Mouse (Mus musculus): ENCODE data around the gene Six6. TPM values are rescaled to one million over a fixed set of nuclear protein-coding genes. Genes with fewer than 3 reads are reported as not detected.

Gene Six6
- polyA plus RNA-seq, 1 experiment from 2014 or later: not detected

- WGBS: under 1% methylated on average over 32 of the region's 32 CpGs
- ATAC-seq (ENCODE audit: low read depth): no peak
These were observed 1.8 kb downstream of the Six6 start for GRCm38 (mm10) chr12:72941398-72942051.

GRCm38 (mm10) chr12:72942171-72942570 is 2.5 kb downstream of the Six6 start:
- no peak overlapping the region for H3K4me3 ChIP-seq (ENCODE audit: low read length)
- peaks cover 96% of the 10 kb centered on the region for H3K27me3 ChIP-seq (ENCODE audit: control insufficient read depth, insufficient read depth, low read depth, low read length)
- WGBS: 21% methylated on average over 6 of the region's 6 CpGs
- H3K4me1 ChIP-seq (replicated peaks; ENCODE audit: control insufficient read depth, insufficient read depth, low read length): peaks cover 6% of the 10 kb centered on the region
- ATAC-seq (ENCODE audit: low read depth): no peak
- H3K36me3 ChIP-seq (ENCODE audit: control insufficient read depth, insufficient read depth, low read length): no peaks in the 10 kb centered on the region
- no peaks in the 10 kb centered on the region for H3K9me3 ChIP-seq (ENCODE audit: control insufficient read depth, low read length)
- H3K27ac ChIP-seq (ENCODE audit: low read length): no peak overlapping the region
- no peak overlapping the region for H3K4me2 ChIP-seq (ENCODE audit: low read depth, low read length)
- H3K9ac ChIP-seq (ENCODE audit: low read length): no peak overlapping the region

More at GRCm38 (mm10) chr12:72941398-72942051, 1.8 kb downstream of the Six6 start:
- Histone ChIP-seq H3K4me1 (replicated peaks; ENCODE audit: control insufficient read depth, insufficient read depth, low read length) (peaks cover 6% of the 10 kb centered on the region), H3K4me2 (ENCODE audit: low read depth, low read length) (no peak overlapping the region), H3K4me3 (ENCODE audit: low read length) (no peak overlapping the region), H3K27me3 (ENCODE audit: control insufficient read depth, insufficient read depth, low read depth, low read length) (peaks cover 97% of the 10 kb centered on the region), H3K27ac (ENCODE audit: low read length) (no peak overlapping the region), H3K36me3 (ENCODE audit: control insufficient read depth, insufficient read depth, low read length) (no peaks in the 10 kb centered on the region), H3K9ac (ENCODE audit: low read length) (no peak overlapping the region), H3K9me3 (ENCODE audit: control insufficient read depth, low read length) (no peaks in the 10 kb centered on the region)

GRCm38 (mm10) chr12:72943574-72944110 is 4.0 kb downstream of the Six6 start:
- no peak for ATAC-seq (ENCODE audit: low read depth)
- WGBS: 15% methylated on average over 2 of the region's 2 CpGs

DNA sequence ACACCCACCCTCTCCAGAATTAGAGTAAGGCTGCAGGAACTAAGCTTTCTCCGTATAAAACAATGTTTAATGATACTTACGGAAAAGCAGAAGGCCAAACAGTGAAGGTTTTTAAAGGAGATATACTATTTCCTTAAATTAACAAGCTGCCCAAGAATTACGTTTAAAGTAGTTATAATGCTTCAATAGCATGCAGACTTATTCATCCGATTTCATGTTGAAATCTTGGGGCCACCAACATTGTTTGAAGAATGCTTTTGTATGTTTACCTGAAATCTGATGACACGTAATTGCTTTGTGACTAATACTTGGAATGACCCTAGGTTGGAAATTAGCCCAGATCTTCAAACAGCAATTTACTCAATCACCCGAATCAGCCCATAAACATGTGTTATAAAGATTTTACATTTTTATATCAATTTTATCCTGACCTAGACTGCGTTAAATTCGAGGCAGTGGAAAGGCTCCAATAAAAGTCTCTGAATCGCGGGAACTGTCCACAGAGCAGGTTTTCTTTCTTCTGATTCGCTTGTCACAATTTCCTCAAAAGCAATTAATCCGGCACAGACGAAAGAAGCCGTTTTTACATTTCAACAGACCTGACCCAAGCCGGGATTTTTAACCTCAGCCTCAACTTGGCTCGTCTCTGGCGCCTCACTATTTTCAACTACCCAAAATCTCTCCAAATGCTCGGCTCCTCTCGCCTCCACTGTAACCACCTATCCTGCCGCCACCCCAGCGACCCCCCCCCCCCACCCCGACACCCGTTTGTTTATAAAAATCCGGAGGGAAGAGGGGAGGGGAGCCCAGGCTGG is 4.9 kb downstream of the Six6 start:
- H3K4me3 ChIP-seq (ENCODE audit: low read length): peak overlapping the region; percentile 43
- no peak for ATAC-seq (ENCODE audit: low read depth)

More at GRCm38 (mm10) chr12:72943574-72944110, 4.0 kb downstream of the Six6 start:
- Histone ChIP-seq H3K9ac (ENCODE audit: low read length) (no peak overlapping the region), H3K27me3 (ENCODE audit: control insufficient read depth, insufficient read depth, low read depth, low read length) (peaks cover 94% of the 10 kb centered on the region), H3K4me2 (ENCODE audit: low read depth, low read length) (no peak overlapping the region), H3K27ac (ENCODE audit: low read length) (no peak overlapping the region), H3K4me3 (ENCODE audit: low read length) (no peak overlapping the region), H3K9me3 (ENCODE audit: control insufficient read depth, low read length) (no peaks in the 10 kb centered on the region), H3K36me3 (ENCODE audit: control insufficient read depth, insufficient read depth, low read length) (no peaks in the 10 kb centered on the region), H3K4me1 (replicated peaks; ENCODE audit: control insufficient read depth, insufficient read depth, low read length) (peaks cover 6% of the 10 kb centered on the region)

GRCm38 (mm10) chr12:72945301-72946063 is 5.8 kb downstream of the Six6 start:
- no peak overlapping the region for H3K27ac ChIP-seq (ENCODE audit: low read length)
- 0 out of 2 replicates have a peak, but pooled peaks have one; percentile 15 for ATAC-seq (ENCODE audit: low read depth)
- H3K4me3 ChIP-seq (ENCODE audit: low read length): peak overlapping the region; percentile 43
- peaks cover 90% of the 10 kb centered on the region for H3K27me3 ChIP-seq (ENCODE audit: control insufficient read depth, insufficient read depth, low read depth, low read length)
- peak overlapping the region; percentile 56 for H3K4me2 ChIP-seq (ENCODE audit: low read depth, low read length)
- H3K9me3 ChIP-seq (ENCODE audit: control insufficient read depth, low read length): no peaks in the 10 kb centered on the region
- H3K36me3 ChIP-seq (ENCODE audit: control insufficient read depth, insufficient read depth, low read length): no peaks in the 10 kb centered on the region
- no peak overlapping the region for H3K9ac ChIP-seq (ENCODE audit: low read length)
- H3K4me1 ChIP-seq (replicated peaks; ENCODE audit: control insufficient read depth, insufficient read depth, low read length): peaks cover 6% of the 10 kb centered on the region
- WGBS: under 1% methylated on average over 72 of the region's 89 CpGs

More for the DNA sequence above, 4.9 kb downstream of the Six6 start:
- Histone ChIP-seq H3K27ac (ENCODE audit: low read length) (no peak overlapping the region), H3K4me2 (ENCODE audit: low read depth, low read length) (peak overlapping the region; percentile 56), H3K27me3 (ENCODE audit: control insufficient read depth, insufficient read depth, low read depth, low read length) (peaks cover 92% of the 10 kb centered on the region), H3K9me3 (ENCODE audit: control insufficient read depth, low read length) (no peaks in the 10 kb centered on the region), H3K9ac (ENCODE audit: low read length) (no peak overlapping the region), H3K36me3 (ENCODE audit: control insufficient read depth, insufficient read depth, low read length) (no peaks in the 10 kb centered on the region), H3K4me1 (replicated peaks; ENCODE audit: control insufficient read depth, insufficient read depth, low read length) (peaks cover 6% of the 10 kb centered on the region)
- 2% methylated on average over 24 of the region's 24 CpGs for WGBS

- Histone ChIP-seq H3K36me3 (ENCODE audit: control insufficient read depth, insufficient read depth, low read length) (no peaks in the 10 kb centered on the region), H3K4me2 (ENCODE audit: low read depth, low read length) (no peak overlapping the region), H3K9me3 (ENCODE audit: control insufficient read depth, low read length) (no peaks in the 10 kb centered on the region)
These were observed 6.3 kb downstream of the Six6 start for GRCm38 (mm10) chr12:72946064-72946395.

DNA sequence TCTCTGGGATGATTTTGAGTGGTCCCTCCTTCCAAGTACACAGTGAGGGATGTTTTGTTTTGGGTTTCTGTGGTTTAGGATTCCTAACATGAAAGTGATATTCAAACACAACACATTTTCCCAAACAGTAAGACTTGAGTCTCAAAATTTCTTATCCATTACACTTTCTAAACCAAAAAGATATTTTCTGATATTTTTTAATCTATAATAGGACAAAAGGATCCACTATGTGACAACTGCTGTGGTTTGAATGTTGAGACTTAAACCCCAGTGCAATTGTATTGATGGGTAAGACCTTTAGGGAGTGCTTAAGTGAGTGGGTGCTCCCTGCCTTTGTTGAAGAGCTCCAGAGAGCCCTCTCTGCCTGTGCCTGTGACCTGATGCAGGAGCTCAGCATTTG is 7.1 kb downstream of the Six6 start:
- H3K4me1 ChIP-seq (replicated peaks; ENCODE audit: control insufficient read depth, insufficient read depth, low read length): peaks cover 6% of the 10 kb centered on the region
- ATAC-seq (ENCODE audit: low read depth): no peak
- no peaks in the 10 kb centered on the region for H3K9me3 ChIP-seq (ENCODE audit: control insufficient read depth, low read length)
- H3K27ac ChIP-seq (ENCODE audit: low read length): no peak overlapping the region
- peaks cover 85% of the 10 kb centered on the region for H3K27me3 ChIP-seq (ENCODE audit: control insufficient read depth, insufficient read depth, low read depth, low read length)
- H3K36me3 ChIP-seq (ENCODE audit: control insufficient read depth, insufficient read depth, low read length): no peaks in the 10 kb centered on the region
- no peak overlapping the region for H3K4me3 ChIP-seq (ENCODE audit: low read length)
- H3K4me2 ChIP-seq (ENCODE audit: low read depth, low read length): no peak overlapping the region
- H3K9ac ChIP-seq (ENCODE audit: low read length): no peak overlapping the region

More at GRCm38 (mm10) chr12:72946064-72946395, 6.3 kb downstream of the Six6 start:
- Histone ChIP-seq H3K27me3 (ENCODE audit: control insufficient read depth, insufficient read depth, low read depth, low read length) (peaks cover 88% of the 10 kb centered on the region), H3K9ac (ENCODE audit: low read length) (no peak overlapping the region), H3K27ac (ENCODE audit: low read length) (no peak overlapping the region), H3K4me3 (ENCODE audit: low read length) (no peak overlapping the region; the same call in 1 of the 2 replicates), H3K4me1 (replicated peaks; ENCODE audit: control insufficient read depth, insufficient read depth, low read length) (peaks cover 6% of the 10 kb centered on the region)
- 8% methylated on average over 8 of the region's 8 CpGs for WGBS
- ATAC-seq (ENCODE audit: low read depth): no peak

GRCm38 (mm10) chr12:72947335-72947734 is 7.6 kb downstream of the Six6 start:
- 13% methylated on average over 2 of the region's 2 CpGs for WGBS
- peaks cover 6% of the 10 kb centered on the region for H3K4me1 ChIP-seq (replicated peaks; ENCODE audit: control insufficient read depth, insufficient read depth, low read length)
- H3K27me3 ChIP-seq (ENCODE audit: control insufficient read depth, insufficient read depth, low read depth, low read length): peaks cover 80% of the 10 kb centered on the region
- no peak overlapping the region for H3K9ac ChIP-seq (ENCODE audit: low read length)
- ATAC-seq (ENCODE audit: low read depth): no peak
- no peak overlapping the region for H3K4me3 ChIP-seq (ENCODE audit: low read length)
- no peak overlapping the region for H3K27ac ChIP-seq (ENCODE audit: low read length)
- H3K36me3 ChIP-seq (ENCODE audit: control insufficient read depth, insufficient read depth, low read length): no peaks in the 10 kb centered on the region
- H3K9me3 ChIP-seq (ENCODE audit: control insufficient read depth, low read length): no peaks in the 10 kb centered on the region
- no peak overlapping the region for H3K4me2 ChIP-seq (ENCODE audit: low read depth, low read length)

GRCm38 (mm10) chr12:72953089-72953488 is 13.4 kb downstream of the Six6 start:
- Histone ChIP-seq H3K36me3 (ENCODE audit: control insufficient read depth, insufficient read depth, low read length) (no peaks in the 10 kb centered on the region), H3K9ac (ENCODE audit: low read length) (no peak overlapping the region), H3K4me1 (replicated peaks; ENCODE audit: control insufficient read depth, insufficient read depth, low read length) (no peaks in the 10 kb centered on the region), H3K4me3 (ENCODE audit: low read length) (no peak overlapping the region), H3K9me3 (ENCODE audit: control insufficient read depth, low read length) (no peaks in the 10 kb centered on the region), H3K27me3 (ENCODE audit: control insufficient read depth, insufficient read depth, low read depth, low read length) (peaks cover 30% of the 10 kb centered on the region), H3K4me2 (ENCODE audit: low read depth, low read length) (no peak overlapping the region), H3K27ac (ENCODE audit: low read length) (no peak overlapping the region)
- 83% methylated on average over 5 of the region's 5 CpGs for WGBS
- ATAC-seq (ENCODE audit: low read depth): no peak

Data from lung, embryonic 16.5 days (tissue).